Mouse (Mus musculus): Measurements from ENCODE around the gene Vcl.

Gene Vcl

DNA sequence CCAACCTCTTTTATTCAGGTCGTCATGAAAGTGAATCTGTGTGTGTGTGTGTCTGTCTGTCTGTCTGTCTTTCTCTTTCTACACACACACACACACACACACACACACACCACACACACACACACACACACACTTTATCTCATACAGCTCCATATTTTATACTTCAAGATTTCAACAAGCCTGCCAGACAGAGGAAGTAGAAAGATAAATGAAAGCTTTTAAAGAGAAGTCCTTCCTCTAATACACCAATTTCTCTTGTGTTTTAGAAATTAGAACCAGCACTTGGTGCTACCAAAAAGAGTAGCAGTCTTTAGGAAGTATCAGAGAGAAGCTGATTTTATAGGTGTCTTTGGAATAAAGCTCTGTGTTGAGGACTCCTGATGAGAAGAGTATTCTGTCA is 9.7 kb downstream of the Vcl start:
- no peak for DNase-seq (ENCODE audit: low spot score in 2 of 2)

DNA sequence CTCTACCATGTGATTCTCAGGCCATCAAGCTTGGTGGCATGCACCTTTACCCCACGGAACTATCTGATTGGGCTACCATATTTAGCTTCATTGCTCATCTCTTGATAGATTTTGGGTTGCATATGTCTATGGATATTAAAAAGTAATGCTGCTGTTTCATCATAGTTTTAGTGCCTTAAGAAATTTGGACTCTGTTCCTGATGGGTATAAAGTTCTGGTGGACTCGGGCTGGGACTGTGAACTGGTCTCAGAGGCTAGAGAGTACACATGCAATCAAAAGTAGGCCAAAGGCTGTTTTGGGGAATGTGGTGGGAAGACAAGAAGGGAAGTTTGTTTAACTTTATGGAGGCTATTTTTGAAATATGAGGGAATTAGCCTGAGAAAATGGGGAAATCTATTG is 16.1 kb downstream of the Vcl start:
- no peak for DNase-seq (ENCODE audit: low spot score in 2 of 2)

DNA sequence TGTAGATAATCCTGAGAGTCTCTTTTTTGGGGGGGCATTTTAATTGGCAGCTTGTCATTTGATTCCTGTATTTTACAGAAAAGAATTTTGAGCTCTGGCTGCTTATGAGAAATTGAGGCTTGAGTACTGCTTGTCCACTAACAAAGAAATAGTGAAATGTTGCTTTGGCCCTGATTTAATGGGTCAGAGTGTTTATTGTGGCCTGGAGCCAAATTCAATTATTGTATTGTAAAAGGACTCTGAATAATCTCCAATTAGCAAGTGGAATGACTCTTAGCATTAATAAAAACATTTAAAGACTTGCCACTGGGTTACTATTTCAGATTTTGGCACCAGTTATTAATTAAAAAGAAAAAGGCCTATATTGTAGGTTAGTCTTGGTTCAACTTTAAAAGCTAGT is 26.8 kb downstream of the Vcl start:
- no peak for DNase-seq (ENCODE audit: low spot score in 2 of 2)

DNA sequence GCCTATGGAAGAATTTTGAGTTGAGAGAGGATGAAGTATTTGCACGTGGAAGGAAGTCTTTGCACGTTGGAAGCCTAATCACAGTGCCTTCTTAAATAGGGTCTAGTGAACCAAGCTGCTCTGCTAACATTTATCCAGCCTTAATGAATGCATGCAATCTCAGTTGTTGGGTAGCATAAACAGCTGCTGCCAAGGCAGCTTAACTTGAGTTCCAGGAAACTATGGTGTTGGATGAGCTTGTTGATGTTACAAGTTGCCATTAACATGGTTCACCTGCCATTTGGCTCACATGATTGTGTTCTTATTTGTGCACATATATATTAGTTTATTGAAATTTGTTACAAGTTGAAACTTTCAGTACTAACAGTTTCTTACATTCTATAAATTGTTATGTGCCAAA is 29.8 kb downstream of the Vcl start:
- no peak for DNase-seq (ENCODE audit: low spot score in 2 of 2)

- DNase-seq (ENCODE audit: low spot score in 2 of 2): no peak
These were observed 33.3 kb downstream of the Vcl start for GRCm38 (mm10) chr14:20962466-20962865.

DNA sequence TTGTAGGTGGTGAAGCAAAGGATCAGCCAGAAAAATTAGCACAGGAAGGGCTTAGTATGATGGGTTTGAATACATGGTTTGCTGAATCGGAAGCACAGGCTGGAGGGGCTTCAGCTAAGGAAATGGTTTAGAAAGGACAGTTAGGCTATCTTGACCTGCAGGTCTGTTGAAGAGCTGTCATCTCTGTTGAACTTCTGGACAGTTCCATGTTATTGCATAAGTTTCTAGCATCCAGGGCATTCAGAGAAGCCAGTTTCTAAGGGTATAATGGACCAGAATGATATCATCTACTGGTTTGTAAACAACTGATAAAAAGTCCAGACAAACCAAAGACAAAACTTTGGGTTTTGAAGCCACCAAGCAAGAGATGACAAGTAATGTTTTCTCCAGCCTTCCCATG is 33.7 kb downstream of the Vcl start:
- DNase-seq (ENCODE audit: low spot score in 2 of 2): no peak

- no peak for DNase-seq (ENCODE audit: low spot score in 2 of 2)
These were observed 34.7 kb downstream of the Vcl start for GRCm38 (mm10) chr14:20963863-20964262.

DNA sequence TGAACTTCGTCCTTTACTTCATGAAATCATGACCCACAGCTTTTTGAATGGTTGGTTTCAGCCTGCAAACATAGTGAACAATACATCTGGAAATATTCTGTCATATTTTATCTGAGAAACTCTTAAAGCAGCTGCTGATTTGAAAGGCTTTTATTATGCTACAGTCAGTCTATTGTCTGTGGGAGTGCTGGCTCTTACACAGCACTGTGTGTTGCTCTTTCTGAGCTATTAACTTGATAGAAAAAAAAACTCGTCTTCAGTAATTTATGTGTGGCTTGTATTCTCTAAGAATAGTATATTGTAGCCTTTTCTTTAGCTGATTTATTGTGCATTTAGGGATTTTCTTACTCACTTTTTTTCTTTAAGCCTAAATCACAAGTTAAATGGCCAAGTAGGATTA is 35.1 kb downstream of the Vcl start:
- no peak for DNase-seq (ENCODE audit: low spot score in 2 of 2)

DNA sequence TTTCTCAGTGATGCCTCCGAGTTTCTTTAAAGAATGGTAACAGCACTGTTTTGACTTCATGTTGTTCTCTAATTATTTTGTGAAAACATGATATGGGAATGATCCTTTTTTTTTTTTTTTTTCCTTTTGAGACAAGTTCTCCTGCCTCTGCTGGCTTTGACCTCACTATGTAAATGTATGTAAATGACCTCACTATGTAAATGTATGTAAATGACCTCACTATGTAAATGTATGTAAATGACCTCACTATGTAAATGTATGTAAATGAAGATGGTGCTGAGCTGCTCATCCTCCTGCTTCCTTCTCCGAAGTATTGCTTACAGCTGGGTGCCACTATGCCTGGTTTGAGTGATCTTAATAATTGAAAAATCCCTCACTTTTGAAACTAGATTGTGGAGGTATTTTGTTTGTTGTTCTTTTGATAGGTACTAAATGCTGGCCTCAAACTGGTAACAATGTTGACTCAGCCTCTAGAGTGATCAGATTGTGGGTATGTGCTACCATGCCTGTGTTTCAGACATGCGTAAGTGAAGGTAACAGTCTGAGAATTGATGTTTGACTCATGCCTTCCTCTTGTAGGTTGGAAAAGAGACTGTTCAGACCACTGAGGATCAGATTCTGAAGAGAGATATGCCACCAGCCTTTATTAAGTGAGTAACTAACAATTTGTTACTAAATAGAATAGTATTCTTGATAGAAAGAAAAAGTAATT is 37.9 kb downstream of the Vcl start:
- DNase-seq (ENCODE audit: low spot score in 2 of 2): no peak

DNA sequence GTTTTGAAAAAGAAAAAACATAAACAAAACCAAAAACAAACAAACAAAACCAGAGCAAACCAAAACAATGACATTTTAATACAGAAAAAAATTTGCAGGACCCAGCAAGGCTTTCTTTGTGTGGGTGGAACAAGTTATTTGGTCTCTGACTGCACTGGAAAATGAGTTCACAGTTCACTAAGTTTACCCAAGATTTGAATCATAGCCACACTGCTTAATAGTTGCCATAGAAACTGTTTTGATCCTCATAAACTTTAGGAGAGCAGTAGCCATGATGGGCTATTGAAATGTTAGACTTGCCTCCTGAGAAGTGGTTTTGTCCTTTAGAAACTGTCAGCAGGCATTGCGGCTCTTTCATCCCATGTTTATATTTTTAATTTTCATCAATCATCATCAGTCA is 39.9 kb downstream of the Vcl start:
- DNase-seq (ENCODE audit: low spot score in 2 of 2): no peak

DNA sequence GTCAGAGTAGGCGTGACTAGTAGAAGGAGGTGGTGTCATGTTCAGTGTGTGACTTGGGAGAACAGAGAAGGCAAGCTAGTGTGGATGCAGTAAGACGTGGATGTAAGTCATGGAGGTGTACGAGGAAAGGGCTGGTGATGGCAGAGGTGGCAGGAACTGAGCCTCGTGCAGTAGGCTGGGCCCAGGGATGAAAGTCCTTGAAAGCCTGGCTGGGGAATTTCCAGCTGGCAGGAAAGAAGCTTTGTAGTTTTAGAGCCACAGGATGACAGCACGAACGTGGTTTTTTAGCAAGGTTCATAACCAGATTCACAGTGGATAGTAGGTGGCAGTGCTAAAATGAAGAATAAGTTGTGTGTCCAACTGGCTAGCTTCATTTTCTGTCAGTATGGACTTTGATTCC is 41.2 kb downstream of the Vcl start:
- no peak for DNase-seq (ENCODE audit: low spot score in 2 of 2)

DNA sequence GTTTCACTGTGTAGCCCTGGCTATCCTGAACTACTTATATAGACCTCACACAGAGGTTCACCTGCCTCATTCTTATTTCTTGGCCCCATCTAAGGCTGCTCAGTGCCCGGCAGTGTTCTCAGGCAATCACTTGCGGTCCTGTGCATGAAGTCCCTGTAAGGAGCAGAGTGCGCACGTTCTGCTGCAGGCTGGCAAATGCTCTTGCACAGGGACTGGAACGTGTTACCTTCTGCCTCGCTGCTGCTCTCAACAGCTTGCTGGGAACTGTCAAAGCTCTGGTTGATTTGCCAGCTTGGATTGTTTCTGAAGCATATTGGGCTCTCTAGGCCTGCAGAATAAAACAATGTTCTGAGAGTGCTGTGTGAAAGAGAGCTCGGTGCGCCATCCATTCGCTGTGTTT is 41.7 kb downstream of the Vcl start:
- peak in 1 of 2 experiments; percentile 3 for DNase-seq (ENCODE audit: low spot score in 2 of 2)

GRCm38 (mm10) chr14:20973821-20974220 is 44.6 kb downstream of the Vcl start:
- no peak for DNase-seq (ENCODE audit: low spot score in 2 of 2)

DNA sequence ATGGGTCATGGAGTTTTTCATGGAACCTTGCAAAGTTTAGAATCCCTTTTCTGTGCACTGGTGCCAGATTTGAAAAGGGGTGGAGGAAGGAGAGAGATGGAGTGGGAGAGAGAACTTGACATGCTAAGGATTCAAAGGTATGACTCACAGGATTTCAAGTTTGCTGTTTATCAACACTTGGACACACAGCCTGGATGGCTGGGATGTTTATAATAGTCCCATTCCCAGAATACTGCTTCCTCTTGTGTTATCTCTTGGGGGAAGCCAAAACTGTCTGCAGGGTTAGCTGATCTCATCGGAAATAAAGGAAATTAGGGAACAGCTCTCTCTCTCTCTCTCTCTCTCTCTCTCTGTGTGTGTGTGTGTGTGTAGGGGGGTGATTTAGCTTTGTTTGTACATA is 47.5 kb downstream of the Vcl start:
- DNase-seq (ENCODE audit: low spot score in 2 of 2): no peak

GRCm38 (mm10) chr14:20977726-20978125 is 48.5 kb downstream of the Vcl start:
- DNase-seq (ENCODE audit: low spot score in 2 of 2): no peak

DNA sequence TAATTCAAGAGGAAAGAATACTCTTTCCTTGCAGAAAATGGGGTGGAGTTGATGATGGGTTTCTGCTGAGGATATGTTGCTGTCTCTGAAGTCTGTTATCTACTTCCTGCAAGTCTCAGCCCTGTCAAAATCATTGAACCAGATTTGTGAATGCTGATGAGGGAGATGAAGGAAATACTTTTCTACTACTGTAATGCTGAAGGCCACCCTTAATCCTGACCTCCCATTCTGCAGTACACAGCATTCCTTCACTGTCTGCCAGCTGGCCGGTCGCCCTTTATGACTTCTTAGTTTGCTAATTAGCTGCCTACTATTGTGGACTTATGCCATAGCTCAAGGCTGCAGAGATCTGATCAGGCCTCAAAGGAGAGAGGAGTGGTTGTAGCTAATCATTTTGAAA is 54.6 kb downstream of the Vcl start:
- DNase-seq (ENCODE audit: low spot score in 2 of 2): peak in 1 of 2 experiments; percentile 24

DNA sequence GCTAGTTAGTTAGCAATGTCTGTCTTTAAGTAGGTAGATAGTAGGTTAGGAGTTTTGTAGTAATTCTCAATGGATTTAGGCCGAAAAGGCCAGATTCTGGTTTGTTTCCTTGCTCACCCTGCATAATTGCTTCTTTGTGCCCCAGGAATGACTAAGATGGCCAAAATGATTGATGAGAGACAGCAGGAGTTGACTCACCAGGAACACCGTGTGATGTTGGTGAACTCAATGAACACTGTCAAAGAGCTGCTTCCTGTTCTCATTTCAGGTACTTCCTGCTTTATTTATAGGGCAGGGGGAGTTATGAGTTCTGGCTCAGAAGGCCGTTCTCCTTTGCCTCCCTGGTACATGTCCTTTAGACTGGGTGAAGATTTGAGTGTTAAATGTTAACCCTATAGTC is 56.3 kb downstream of the Vcl start:
- no peak for DNase-seq (ENCODE audit: low spot score in 2 of 2)

GRCm38 (mm10) chr14:20991492-20991891 is 62.3 kb downstream of the Vcl start:
- no peak for DNase-seq (ENCODE audit: low spot score in 2 of 2)

DNA sequence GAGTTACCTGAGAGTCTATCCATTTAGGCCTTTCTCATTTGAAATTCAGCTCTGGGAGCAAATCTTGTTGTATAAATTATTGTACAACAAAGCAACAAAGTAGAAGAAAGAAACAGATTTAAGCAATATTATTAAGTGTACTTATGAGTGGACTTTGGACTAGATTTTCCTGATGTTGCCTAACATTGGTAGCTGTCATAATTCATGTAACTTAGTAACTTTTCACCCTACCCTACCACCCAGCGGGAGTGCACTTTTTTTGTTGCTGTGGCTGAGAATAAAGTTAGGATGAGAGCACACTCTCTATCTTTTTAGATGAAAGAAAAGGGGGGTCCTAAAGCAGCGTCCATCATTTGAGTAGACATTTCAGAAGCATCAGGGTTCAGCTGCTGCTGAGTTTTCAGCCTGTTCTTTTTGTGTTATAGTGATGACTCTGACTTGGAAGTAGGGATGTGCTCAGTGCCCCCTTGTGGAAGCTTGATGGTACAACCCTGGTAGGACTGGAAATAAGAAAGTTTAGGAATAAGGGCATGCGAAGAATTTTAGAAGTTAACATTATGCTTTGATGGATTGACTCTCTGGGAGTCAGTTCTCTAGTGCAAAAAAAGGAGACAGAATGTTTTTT is 64.0 kb downstream of the Vcl start:
- peak; percentile 20 to 31 for DNase-seq (ENCODE audit: low spot score in 2 of 2)

GRCm38 (mm10) chr14:20994475-20994874 is 65.3 kb downstream of the Vcl start:
- DNase-seq (ENCODE audit: low spot score in 2 of 2): no peak

- no peak for DNase-seq (ENCODE audit: low spot score in 2 of 2)
These were observed 66.3 kb downstream of the Vcl start for GRCm38 (mm10) chr14:20995497-20995896.

DNA sequence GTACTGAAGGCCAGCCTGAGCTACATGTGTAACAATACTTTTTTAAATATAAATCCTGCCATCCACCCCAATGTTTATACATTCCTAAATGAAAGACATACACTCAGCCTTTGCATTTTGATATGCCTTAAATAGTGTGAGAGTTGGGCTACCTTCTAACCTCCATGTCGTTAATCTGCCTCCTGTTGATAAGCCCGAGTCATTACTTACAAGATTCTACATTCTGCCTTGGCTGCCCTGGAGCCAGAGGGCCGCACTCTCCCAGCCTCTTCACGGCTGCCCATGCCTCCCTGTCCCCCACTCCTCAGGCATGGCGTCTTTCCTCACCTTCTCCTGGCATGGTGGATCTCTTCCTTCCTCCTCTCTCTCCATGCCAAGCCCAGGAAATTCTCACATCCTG is 67.2 kb downstream of the Vcl start:
- no peak for DNase-seq (ENCODE audit: low spot score in 2 of 2)

GRCm38 (mm10) chr14:20997548-20997947 is 68.3 kb downstream of the Vcl start:
- no peak for DNase-seq (ENCODE audit: low spot score in 2 of 2)

DNA sequence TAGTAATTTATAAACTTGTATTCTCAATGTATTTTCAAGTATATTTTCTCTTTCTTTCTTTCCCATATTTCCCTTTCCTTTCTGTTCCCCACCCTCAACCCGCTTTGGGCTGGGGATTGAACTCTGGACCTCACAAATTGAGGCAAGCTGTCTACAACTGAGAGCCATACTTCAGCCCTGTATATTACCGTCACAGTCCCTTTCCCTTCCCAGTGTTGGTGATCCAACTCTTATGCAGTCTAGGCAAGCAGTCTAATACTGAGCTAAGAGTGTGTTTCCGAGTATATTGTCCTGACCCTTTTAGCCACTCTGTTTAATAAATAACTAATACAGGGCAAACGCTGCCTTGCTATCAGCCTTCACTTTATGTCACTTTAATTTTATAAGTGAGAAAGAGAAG is 70.4 kb downstream of the Vcl start:
- no peak for DNase-seq (ENCODE audit: low spot score in 2 of 2)
